Mouse (Mus musculus) heart, embryonic 10.5 days (tissue): ENCODE data around the gene 2210408I21Rik. TPM values are rescaled to one million over a fixed set of nuclear protein-coding genes. Genes with fewer than 3 reads are reported as not detected.

Experiments
- DNase-seq: peaks from one replicate; pipeline ENCODE4 v3.0.0-alpha.2; 2017; ENCODE audit warnings: low spot score
- H3K27ac ChIP-seq: fragments of 300-500 bp; sonication (generic); 2 replicates; pipeline ENCODE4 v1.5.1; 2016; ENCODE audit warnings: mild to moderate bottlenecking
- H3K27me3 ChIP-seq: fragments of 300-500 bp; sonication (generic); 2 replicates; pipeline ENCODE4 v1.6.1; 2016; ENCODE audit warnings: mild to moderate bottlenecking; ENCODE audit not compliant: poor library complexity, insufficient read depth, severe bottlenecking
- H3K36me3 ChIP-seq: fragments of 300-500 bp; sonication (generic); 2 replicates; pipeline ENCODE4 v1.6.1; 2016; ENCODE audit warnings: mild to moderate bottlenecking, moderate library complexity
- H3K4me1 ChIP-seq: fragments of 300-500 bp; sonication (generic); 2 replicates; pipeline ENCODE4 v1.6.1; 2016; ENCODE audit warnings: mild to moderate bottlenecking
- H3K4me3 ChIP-seq: fragments of 300-500 bp; sonication (generic); 2 replicates; pipeline ENCODE4 v1.5.1; 2016; ENCODE audit warnings: mild to moderate bottlenecking, moderate library complexity
- H3K9me3 ChIP-seq: fragments of 300-500 bp; sonication (generic); 2 replicates; pipeline ENCODE4 v1.6.1; 2016; ENCODE audit warnings: mild to moderate bottlenecking, moderate library complexity
- WGBS: fragments of 180-500 bp; shearing (Covaris S2); methylation state at CpG from one replicate; pipeline ENCODE4 v1.1.7; 2016; 5-methylcytosine and 5-hydroxymethylcytosine counted together
- polyA plus RNA-seq: library from polyadenylated mRNA; unstranded; fragments of >200 nt; fragmentation: Nextera tagmentation; extraction: Ambion mirVana; gene quantifications from 2 replicates; pipeline ENCODE4 v1.2.1, GENCODE M21; 2016

Gene 2210408I21Rik
- polyA plus RNA-seq, 1 experiment from 2014 or later: 6.2 TPM

- H3K9me3 ChIP-seq: no peaks in the 10 kb centered on the region
- H3K27ac ChIP-seq: no peak overlapping the region
- H3K36me3 ChIP-seq: no peaks in the 10 kb centered on the region
- 74% methylated on average over 5 of the region's 5 CpGs for WGBS
- no peaks in the 10 kb centered on the region for H3K4me1 ChIP-seq
- H3K27me3 ChIP-seq: no peaks in the 10 kb centered on the region
- no peak overlapping the region for H3K4me3 ChIP-seq
- no peak for DNase-seq
These were observed 191.0 kb downstream of the 2210408I21Rik start for GRCm38 (mm10) chr13:77326174-77326959.

GRCm38 (mm10) chr13:77342097-77342496, 206.8 kb downstream of the 2210408I21Rik start:
- WGBS: 75% methylated on average over 2 of the region's 2 CpGs
- Histone ChIP-seq H3K4me3 (no peak overlapping the region), H3K36me3 (no peaks in the 10 kb centered on the region), H3K4me1 (no peaks in the 10 kb centered on the region), H3K9me3 (no peaks in the 10 kb centered on the region), H3K27ac (no peak overlapping the region), H3K27me3 (no peaks in the 10 kb centered on the region)
- DNase-seq: no peak

GRCm38 (mm10) chr13:77385448-77385970, 250.2 kb downstream of the 2210408I21Rik start:
- 81% methylated on average over 3 of the region's 3 CpGs for WGBS
- DNase-seq: no peak
- H3K9me3 ChIP-seq: no peaks in the 10 kb centered on the region
- H3K4me1 ChIP-seq: no peaks in the 10 kb centered on the region
- H3K36me3 ChIP-seq: no peaks in the 10 kb centered on the region
- H3K27me3 ChIP-seq: no peaks in the 10 kb centered on the region
- no peak overlapping the region for H3K27ac ChIP-seq
- H3K4me3 ChIP-seq: no peak overlapping the region

- Histone ChIP-seq H3K27ac (no peak overlapping the region), H3K36me3 (no peaks in the 10 kb centered on the region), H3K4me3 (no peak overlapping the region), H3K27me3 (no peaks in the 10 kb centered on the region), H3K9me3 (no peaks in the 10 kb centered on the region), H3K4me1 (no peaks in the 10 kb centered on the region)
- 83% methylated on average over 4 of the region's 4 CpGs for WGBS
- DNase-seq: no peak
These were observed 250.7 kb downstream of the 2210408I21Rik start for GRCm38 (mm10) chr13:77386001-77386400.

- 77% methylated on average over 4 of the region's 4 CpGs for WGBS
These were observed 252.8 kb downstream of the 2210408I21Rik start for GRCm38 (mm10) chr13:77388148-77388547.

GRCm38 (mm10) chr13:77389209-77389608, 253.9 kb downstream of the 2210408I21Rik start:
- H3K9me3 ChIP-seq: no peaks in the 10 kb centered on the region
- H3K4me1 ChIP-seq: no peaks in the 10 kb centered on the region
- H3K4me3 ChIP-seq: no peak overlapping the region
- DNase-seq: no peak
- no peaks in the 10 kb centered on the region for H3K36me3 ChIP-seq
- no peaks in the 10 kb centered on the region for H3K27me3 ChIP-seq
- no peak overlapping the region for H3K27ac ChIP-seq

More at GRCm38 (mm10) chr13:77388148-77388547, 252.8 kb downstream of the 2210408I21Rik start:
- H3K9me3 ChIP-seq: no peaks in the 10 kb centered on the region
- no peak for DNase-seq
- H3K4me3 ChIP-seq: no peak overlapping the region
- no peaks in the 10 kb centered on the region for H3K27me3 ChIP-seq
- no peak overlapping the region for H3K27ac ChIP-seq
- no peaks in the 10 kb centered on the region for H3K4me1 ChIP-seq
- no peaks in the 10 kb centered on the region for H3K36me3 ChIP-seq

- Histone ChIP-seq H3K27ac (no peak overlapping the region), H3K4me1 (no peaks in the 10 kb centered on the region), H3K4me3 (no peak overlapping the region), H3K36me3 (no peaks in the 10 kb centered on the region), H3K27me3 (no peaks in the 10 kb centered on the region), H3K9me3 (no peaks in the 10 kb centered on the region)
- 71% methylated on average over 2 of the region's 2 CpGs for WGBS
- no peak for DNase-seq
These were observed 261.0 kb downstream of the 2210408I21Rik start for GRCm38 (mm10) chr13:77396374-77396773.

GRCm38 (mm10) chr13:77396981-77397380, 261.6 kb downstream of the 2210408I21Rik start:
- Histone ChIP-seq H3K4me3 (no peak overlapping the region), H3K9me3 (no peaks in the 10 kb centered on the region), H3K4me1 (no peaks in the 10 kb centered on the region), H3K36me3 (no peaks in the 10 kb centered on the region), H3K27ac (no peak overlapping the region), H3K27me3 (no peaks in the 10 kb centered on the region)
- no peak for DNase-seq
- 72% methylated on average over 5 of the region's 5 CpGs for WGBS

- no peaks in the 10 kb centered on the region for H3K9me3 ChIP-seq
- H3K36me3 ChIP-seq: no peaks in the 10 kb centered on the region
These were observed 262.3 kb downstream of the 2210408I21Rik start for GRCm38 (mm10) chr13:77397646-77398045.

GRCm38 (mm10) chr13:77398477-77398876, 263.1 kb downstream of the 2210408I21Rik start:
- 80% methylated on average over 3 of the region's 3 CpGs for WGBS

More at GRCm38 (mm10) chr13:77397646-77398045, 262.3 kb downstream of the 2210408I21Rik start:
- Histone ChIP-seq H3K27ac (no peak overlapping the region), H3K4me3 (no peak overlapping the region), H3K27me3 (no peaks in the 10 kb centered on the region), H3K4me1 (no peaks in the 10 kb centered on the region)
- WGBS: 82% methylated on average over 7 of the region's 7 CpGs
- no peak for DNase-seq

GRCm38 (mm10) chr13:77400762-77401161, 265.4 kb downstream of the 2210408I21Rik start:
- Histone ChIP-seq H3K27ac (no peak overlapping the region), H3K36me3 (no peaks in the 10 kb centered on the region), H3K4me1 (no peaks in the 10 kb centered on the region), H3K27me3 (no peaks in the 10 kb centered on the region), H3K4me3 (no peak overlapping the region), H3K9me3 (no peaks in the 10 kb centered on the region)
- 73% methylated on average over 2 of the region's 2 CpGs for WGBS
- no peak for DNase-seq

More at GRCm38 (mm10) chr13:77398477-77398876, 263.1 kb downstream of the 2210408I21Rik start:
- H3K4me3 ChIP-seq: no peak overlapping the region
- no peaks in the 10 kb centered on the region for H3K9me3 ChIP-seq
- H3K4me1 ChIP-seq: no peaks in the 10 kb centered on the region
- H3K36me3 ChIP-seq: no peaks in the 10 kb centered on the region
- DNase-seq: no peak
- no peak overlapping the region for H3K27ac ChIP-seq
- no peaks in the 10 kb centered on the region for H3K27me3 ChIP-seq

GRCm38 (mm10) chr13:77408530-77408929, 273.2 kb downstream of the 2210408I21Rik start:
- DNase-seq: no peak
- 68% methylated on average over 3 of the region's 3 CpGs for WGBS
- H3K36me3 ChIP-seq: no peaks in the 10 kb centered on the region
- H3K27me3 ChIP-seq: no peaks in the 10 kb centered on the region
- no peak overlapping the region for H3K27ac ChIP-seq
- H3K4me3 ChIP-seq: no peak overlapping the region
- no peaks in the 10 kb centered on the region for H3K4me1 ChIP-seq
- H3K9me3 ChIP-seq: no peaks in the 10 kb centered on the region

GRCm38 (mm10) chr13:77409804-77410203, 274.5 kb downstream of the 2210408I21Rik start:
- no peaks in the 10 kb centered on the region for H3K4me1 ChIP-seq
- WGBS: 46% methylated on average over 2 of the region's 2 CpGs
- no peak overlapping the region for H3K4me3 ChIP-seq
- DNase-seq: no peak
- H3K9me3 ChIP-seq: no peaks in the 10 kb centered on the region
- no peak overlapping the region for H3K27ac ChIP-seq
- H3K27me3 ChIP-seq: no peaks in the 10 kb centered on the region
- H3K36me3 ChIP-seq: no peaks in the 10 kb centered on the region
